Mouse (Mus musculus) colon, adult 2 months (tissue): ENCODE measurements around the gene Klhl36. TPM values are rescaled to one million over a fixed set of nuclear protein-coding genes. Genes with fewer than 3 reads are reported as not detected.

ENCODE experiments used
- polyA plus RNA-seq: library from polyadenylated mRNA; depleted of rRNA; stranded (reverse); fragments of >200 nt; gene quantifications from 2 replicates; pipeline ENCODE4 v1.2.3, GENCODE M21; 2012; rRNA removed

The Klhl36 gene
- 21.8 and 35.2 TPM in 2 replicates for polyA plus RNA-seq

DNA sequence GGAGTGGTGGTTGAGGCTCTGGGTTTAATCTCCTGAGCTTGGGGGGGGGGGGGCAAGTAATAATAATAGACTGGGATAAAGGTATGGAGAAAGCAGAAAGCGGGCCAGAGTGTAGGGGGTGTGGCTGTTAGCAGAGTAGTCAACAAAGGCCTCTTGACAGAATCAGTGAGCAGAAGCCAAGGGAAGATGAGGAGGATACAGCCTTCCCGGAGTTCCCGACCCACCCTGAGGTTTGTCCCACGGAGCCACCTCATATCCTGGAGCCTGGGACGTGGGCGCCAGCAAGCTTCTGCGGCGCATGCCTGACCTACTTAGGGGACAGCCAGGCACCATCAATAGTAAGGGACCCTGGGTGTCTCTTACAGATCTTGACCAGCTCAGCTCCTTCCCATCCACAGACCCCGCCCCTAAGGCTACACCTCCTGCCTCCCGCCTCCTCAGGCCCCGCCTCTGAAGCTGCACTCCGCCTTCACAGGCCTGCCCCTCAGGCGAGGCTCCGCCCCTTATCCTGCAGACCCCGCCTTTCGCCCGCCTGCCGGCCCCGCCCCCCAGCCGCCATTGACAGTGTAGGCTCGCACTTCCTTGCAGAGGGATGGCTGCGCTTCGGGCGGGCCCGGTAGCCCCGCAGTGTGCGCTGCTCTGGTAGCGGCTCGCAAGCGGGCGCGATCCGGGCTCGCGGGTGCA, at the start of gene Klhl36:
Gene Klhl36, plus strand, starts transcription at position 561 of the 684 bp plus-strand sequence.

DNA sequence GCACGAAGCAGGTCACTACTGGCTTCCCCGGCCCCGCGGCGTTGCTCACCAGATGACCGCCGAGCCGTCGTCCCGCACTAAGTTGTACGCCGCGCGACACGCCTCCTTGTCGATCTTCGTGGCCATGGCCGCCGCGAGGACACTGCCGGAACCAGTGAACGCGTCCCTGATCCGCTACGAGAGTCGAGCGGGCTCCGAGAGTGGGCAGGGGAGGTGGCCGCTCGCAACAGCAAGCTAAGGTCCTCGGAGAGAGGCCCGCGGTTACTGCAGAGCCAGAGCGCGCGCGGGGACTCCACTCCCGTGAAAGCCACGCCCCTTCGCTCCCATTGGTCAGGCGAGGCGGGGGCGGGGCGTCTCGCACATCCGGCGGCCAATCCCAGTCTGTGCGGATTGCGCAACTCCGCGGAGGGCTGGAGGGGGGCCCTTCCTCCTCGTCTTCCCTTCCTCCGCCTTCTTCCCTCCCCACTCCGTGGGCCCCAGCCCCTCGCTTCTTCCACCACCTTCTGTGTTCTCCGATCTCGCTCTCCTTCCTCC, 21.7 kb upstream of the Klhl36 start, which contains the start of gene Cotl1:
Gene Cotl1, minus strand, starts transcription at position 270 of the 534 bp plus-strand sequence.

DNA sequence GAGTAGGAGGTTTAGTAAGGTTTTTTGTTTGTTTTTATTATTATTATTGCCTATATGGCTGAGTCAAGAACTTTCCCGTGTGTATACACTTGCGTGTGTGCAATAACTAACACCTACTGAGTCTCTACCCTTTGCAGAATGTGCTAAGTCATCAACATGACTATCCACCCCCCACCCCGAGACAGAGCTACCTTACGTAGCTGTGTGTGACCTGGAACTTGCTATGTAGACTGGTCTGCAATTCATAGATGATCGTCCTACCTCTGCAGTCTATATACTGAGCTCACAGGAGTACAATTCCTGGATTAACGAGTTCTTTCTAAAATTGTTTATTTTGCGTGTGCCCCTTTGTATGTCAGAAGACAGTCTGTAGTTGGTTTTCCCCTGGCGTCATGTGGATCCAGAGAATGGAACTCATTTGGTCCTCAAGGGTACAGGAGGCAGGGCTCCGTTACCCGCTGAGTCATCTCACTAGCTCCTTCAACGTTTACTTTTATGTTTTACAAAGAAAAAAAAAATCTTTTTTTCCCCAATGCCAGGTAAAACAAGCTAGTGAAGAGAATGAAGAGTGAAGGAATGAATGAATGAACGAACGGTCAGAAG, 48.0 kb downstream of the Klhl36 start, which contains the start of gene Usp10:
Gene Usp10, plus strand, starts transcription at position 417 of the 603 bp plus-strand sequence.

DNA sequence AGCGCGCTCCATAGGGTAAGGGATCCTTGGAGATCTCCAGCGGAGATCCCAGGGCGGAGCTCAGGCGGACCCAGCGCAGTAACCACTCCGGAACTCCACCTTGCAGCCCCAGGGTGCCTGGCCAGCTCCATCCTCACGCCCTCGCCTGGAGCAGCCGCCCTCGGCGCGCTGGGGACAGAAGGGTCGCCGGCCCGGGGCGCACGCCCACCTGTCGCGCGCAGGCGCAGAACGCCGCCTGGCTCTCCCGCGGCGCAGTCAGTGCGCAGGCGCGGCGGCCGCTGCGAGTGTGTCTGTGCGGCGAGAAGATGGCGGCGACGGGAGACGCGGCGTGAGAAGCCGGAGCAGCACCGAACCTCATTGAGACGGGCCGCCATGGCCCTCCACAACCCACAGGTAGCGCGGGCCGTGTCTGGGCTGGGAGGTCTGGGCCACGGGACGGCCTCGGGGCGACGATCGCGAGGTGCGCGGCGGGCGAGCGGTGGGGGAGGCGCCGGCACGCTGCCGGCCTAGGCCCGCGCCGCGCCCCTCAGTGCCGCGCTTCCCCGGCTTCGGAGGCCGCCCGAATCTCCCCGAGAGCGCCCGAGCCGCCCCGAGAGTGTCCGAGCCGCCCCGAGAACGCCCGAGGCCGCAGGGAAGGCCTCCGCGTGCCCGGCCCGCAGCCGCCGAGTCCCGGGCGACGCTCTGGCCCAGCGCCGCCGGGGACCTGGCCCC, 48.6 kb downstream of the Klhl36 start, which contains the start of gene Gm20388:
Gene Gm20388, plus strand, starts transcription at position 295 of the 711 bp plus-strand sequence.

Other genes starting within 250 kb of the Klhl36 start
- 0.16 TPM in 1 of 2 replicates, not detected in the other for gene Adad2, start 249.5 kb upstream of the Klhl36 start, polyA plus RNA-seq
- gene Kcng4, start 226.6 kb upstream of the Klhl36 start, polyA plus RNA-seq = 1.5 and 1.8 TPM in 2 replicates
- gene Wfdc1, start 195.9 kb upstream of the Klhl36 start, polyA plus RNA-seq = 158 and 167 TPM in 2 replicates
- 66.6 and 75.5 TPM in 2 replicates for gene Atp2c2, start 162.3 kb upstream of the Klhl36 start, polyA plus RNA-seq
- gene Tldc1, start 83.8 kb upstream of the Klhl36 start, polyA plus RNA-seq = 13.4 and 15.5 TPM in 2 replicates
- gene Cotl1, start 21.7 kb upstream of the Klhl36 start, polyA plus RNA-seq = 169 and 192 TPM in 2 replicates
- 65.5 and 70.6 TPM in 2 replicates for gene Usp10, start 48.1 kb downstream of the Klhl36 start, polyA plus RNA-seq
- gene Gm20388, start 48.6 kb downstream of the Klhl36 start, polyA plus RNA-seq = 28.4 and 30.8 TPM in 2 replicates
- gene Crispld2, start 130.2 kb downstream of the Klhl36 start, polyA plus RNA-seq = 24.6 and 25.2 TPM in 2 replicates
- gene Zdhhc7, start 239.2 kb downstream of the Klhl36 start, polyA plus RNA-seq = 97.5 and 125 TPM in 2 replicates